Mouse (Mus musculus): ENCODE data around the gene Map3k6. TPM values are rescaled to one million over a fixed set of nuclear protein-coding genes. Genes with fewer than 3 reads are reported as not detected.

Map3k6 gene
- under 1 TPM; 0.35 to 0.91 TPM for polyA plus RNA-seq (2017; shearing (Covaris generic))

GRCm38 (mm10) chr4:133240490-133240921 lies at the start of gene Map3k6:
Gene Map3k6, plus strand, starts transcription at chr4:133240818.

GRCm38 (mm10) chr4:133211751-133212561 lies 28.7 kb upstream of the Map3k6 start, which contains the start of the genes Cd164l2 and Gpr3:
Gene Cd164l2, plus strand, starts transcription at chr4:133212131.
Gene Gpr3, minus strand, starts transcription at chr4:133212536.

DNA sequence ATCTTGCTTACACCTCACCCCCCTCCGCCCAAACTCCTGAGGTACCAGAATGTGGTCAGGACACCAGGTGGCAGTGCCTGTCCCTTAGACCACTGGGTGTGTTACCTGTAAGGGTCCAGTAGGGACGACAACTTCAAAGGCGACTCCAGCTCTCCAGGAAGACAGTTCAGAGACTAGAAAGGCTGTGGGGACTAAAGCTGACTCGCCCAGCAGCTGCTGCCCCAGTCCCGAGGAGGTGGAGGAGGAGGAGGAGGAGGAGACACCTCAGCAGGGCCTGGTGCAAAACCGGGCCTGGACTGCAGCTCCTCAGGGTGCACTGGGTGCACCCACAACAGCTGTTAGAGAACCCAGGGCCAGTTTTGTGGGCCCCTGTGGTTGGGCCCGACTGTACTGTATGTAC lies 22.3 kb downstream of the Map3k6 start, which contains the start of gene Sytl1:
Gene Sytl1, minus strand, starts transcription at position 232 of the 400 bp plus-strand sequence.

DNA sequence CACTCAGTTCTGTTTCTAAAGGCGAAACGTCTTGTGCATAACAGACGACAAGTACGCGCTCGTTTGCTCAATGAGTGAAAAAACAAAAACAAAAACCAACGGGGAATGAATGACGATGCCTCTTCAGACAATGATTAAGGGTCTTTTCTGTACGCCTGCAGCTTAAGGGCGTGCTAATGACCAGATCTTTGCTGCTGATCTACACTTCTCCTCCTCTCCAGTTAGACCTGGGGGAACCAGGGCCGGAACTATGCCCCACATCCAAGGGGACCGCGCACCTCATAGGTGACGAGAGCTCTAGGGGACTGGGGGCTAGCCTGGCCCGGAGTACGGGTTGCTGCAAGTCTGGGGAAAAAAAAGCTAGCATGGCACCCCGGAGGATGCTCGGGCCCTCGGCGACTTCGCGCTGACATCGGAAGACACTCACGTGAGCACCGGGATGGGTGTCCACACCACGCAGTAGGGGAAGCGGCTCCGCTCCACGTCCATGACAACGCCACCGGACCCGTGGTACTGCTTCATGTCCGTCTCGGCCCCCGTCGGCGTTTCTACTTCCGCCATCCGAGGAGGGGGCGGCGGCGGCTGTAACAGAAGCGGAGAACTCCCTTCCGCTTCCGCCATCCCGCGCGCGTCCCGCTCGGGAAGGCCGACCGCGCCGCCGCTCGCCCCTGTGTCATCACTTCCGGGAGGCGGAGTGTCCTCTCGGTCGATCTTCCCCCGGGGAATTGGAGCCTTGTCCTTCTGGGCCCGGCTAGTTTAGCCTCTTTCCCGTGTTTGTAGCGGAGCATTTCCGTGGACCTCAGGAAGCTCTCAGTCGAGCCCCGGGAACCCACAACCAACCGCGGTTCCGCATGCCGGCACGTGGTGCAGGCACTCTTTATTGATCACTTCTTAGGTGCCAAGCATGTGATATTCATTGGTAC lies 36.7 kb downstream of the Map3k6 start, which contains the start of gene Tmem222:
Gene Tmem222, minus strand, starts transcription at position 689 of the 923 bp plus-strand sequence.

Other genes starting within 250 kb of the Map3k6 start
- 1 to 10 TPM; 5.8 to 6.0 TPM for gene Ahdc1, start 229.6 kb upstream of the Map3k6 start, polyA plus RNA-seq (2017; shearing (Covaris generic))
- 10 to 100 TPM; 67.6 to 68.6 TPM for gene Wasf2, start 110.3 kb upstream of the Map3k6 start, polyA plus RNA-seq (2017; shearing (Covaris generic))
- gene Cd164l2, start 28.7 kb upstream of the Map3k6 start, polyA plus RNA-seq (2017; shearing (Covaris generic)): 1 to 10 TPM in 1 of 2 experiments, under 1 TPM in 1; 0.58 to 2.4 TPM
- under 1 TPM in 1 of 2 experiments, not detected in 1; 0.56 TPM for gene Gpr3, start 28.3 kb upstream of the Map3k6 start, polyA plus RNA-seq (2017; shearing (Covaris generic))
- gene Sytl1, start 22.3 kb downstream of the Map3k6 start, polyA plus RNA-seq (2017; shearing (Covaris generic)): 10 to 100 TPM; 30.8 to 56.2 TPM
- gene Tmem222, start 37.0 kb downstream of the Map3k6 start, polyA plus RNA-seq (2017; shearing (Covaris generic)): 10 to 100 TPM; 68.1 to 70.9 TPM
- 1 to 10 TPM; 4.8 to 7.6 TPM for gene Wdtc1, start 112.7 kb downstream of the Map3k6 start, polyA plus RNA-seq (2017; shearing (Covaris generic))
- gene Slc9a1, start 128.9 kb downstream of the Map3k6 start, polyA plus RNA-seq (2017; shearing (Covaris generic)): 10 to 100 TPM; 25.3 to 31.0 TPM
- under 1 TPM in 1 of 2 experiments, not detected in 1; 0.13 TPM for gene Tent5b, start 239.3 kb downstream of the Map3k6 start, polyA plus RNA-seq (2017; shearing (Covaris generic))